Mouse (Mus musculus): ENCODE measurements around the gene Alkbh1.

Gene Alkbh1

GRCm38 (mm10) chr12:87449456-87449855, 5.6 kb upstream of the Alkbh1 start:
- H3K36me3 ChIP-seq (ENCODE audit: insufficient read depth, low read length), result peaks cover 92% of the 10 kb centered on the region
- H3K27me3 ChIP-seq (ENCODE audit: insufficient read depth, low read length), result no peaks in the 10 kb centered on the region
- H3K9me3 ChIP-seq (ENCODE audit: low read length), result no peaks in the 10 kb centered on the region
- no peak overlapping the region for H3K4me3 ChIP-seq (replicated peaks; ENCODE audit: low read length)
- H3K4me1 ChIP-seq (replicated peaks; ENCODE audit: low read depth, low read length), result peaks cover 26% of the 10 kb centered on the region
- TF ChIP-seq POU5F1 (IDR thresholded peaks at IDR 0.05; ENCODE audit: borderline replicate concordance, low read length) (no peak), CTCF (conservative IDR thresholded peaks at IDR 0.05; ENCODE audit: low read length) (no peak), NANOG (IDR thresholded peaks at IDR 0.05; ENCODE audit: borderline replicate concordance, low read length) (no peak)

GRCm38 (mm10) chr12:87444211-87444610, 394 bp upstream of the Alkbh1 start:
- Histone ChIP-seq H3K4me1 (replicated peaks; ENCODE audit: low read depth, low read length) (peaks cover 53% of the 10 kb centered on the region), H3K36me3 (ENCODE audit: insufficient read depth, low read length) (peaks cover 77% of the 10 kb centered on the region), H3K4me3 (replicated peaks; ENCODE audit: low read length) (peak overlapping the region; percentile 98), H3K27me3 (ENCODE audit: insufficient read depth, low read length) (no peaks in the 10 kb centered on the region), H3K9me3 (ENCODE audit: low read length) (no peaks in the 10 kb centered on the region)
- TF ChIP-seq POU5F1 (IDR thresholded peaks at IDR 0.05; ENCODE audit: borderline replicate concordance, low read length) (no peak), CTCF (conservative IDR thresholded peaks at IDR 0.05; ENCODE audit: low read length) (no peak), NANOG (IDR thresholded peaks at IDR 0.05; ENCODE audit: borderline replicate concordance, low read length) (no peak)

GRCm38 (mm10) chr12:87443115-87443699, 610 bp downstream of the Alkbh1 start:
- Histone ChIP-seq H3K4me3 (replicated peaks; ENCODE audit: low read length) (peak overlapping the region; percentile 98), H3K9me3 (ENCODE audit: low read length) (no peaks in the 10 kb centered on the region), H3K36me3 (ENCODE audit: insufficient read depth, low read length) (peaks cover 77% of the 10 kb centered on the region), H3K4me1 (replicated peaks; ENCODE audit: low read depth, low read length) (peaks cover 58% of the 10 kb centered on the region), H3K27me3 (ENCODE audit: insufficient read depth, low read length) (no peaks in the 10 kb centered on the region)
- no peak for TF ChIP-seq CTCF (conservative IDR thresholded peaks at IDR 0.05; ENCODE audit: low read length)

GRCm38 (mm10) chr12:87442177-87443114, 1.4 kb downstream of the Alkbh1 start:
- Histone ChIP-seq H3K36me3 (ENCODE audit: insufficient read depth, low read length) (peaks cover 77% of the 10 kb centered on the region), H3K27me3 (ENCODE audit: insufficient read depth, low read length) (no peaks in the 10 kb centered on the region), H3K9me3 (ENCODE audit: low read length) (no peaks in the 10 kb centered on the region), H3K4me1 (replicated peaks; ENCODE audit: low read depth, low read length) (peaks cover 64% of the 10 kb centered on the region), H3K4me3 (replicated peaks; ENCODE audit: low read length) (peak overlapping the region; percentile 98)
- TF ChIP-seq NANOG (IDR thresholded peaks at IDR 0.05; ENCODE audit: borderline replicate concordance, low read length) (no peak), POU5F1 (IDR thresholded peaks at IDR 0.05; ENCODE audit: borderline replicate concordance, low read length) (no peak), CTCF (conservative IDR thresholded peaks at IDR 0.05; ENCODE audit: low read length) (no peak)

- Histone ChIP-seq H3K9me3 (ENCODE audit: low read length) (no peaks in the 10 kb centered on the region), H3K27me3 (ENCODE audit: insufficient read depth, low read length) (no peaks in the 10 kb centered on the region), H3K36me3 (ENCODE audit: insufficient read depth, low read length) (peaks cover 97% of the 10 kb centered on the region), H3K4me1 (replicated peaks; ENCODE audit: low read depth, low read length) (peaks cover 57% of the 10 kb centered on the region), H3K4me3 (replicated peaks; ENCODE audit: low read length) (no peak overlapping the region)
- TF ChIP-seq CTCF (conservative IDR thresholded peaks at IDR 0.05; ENCODE audit: low read length), result no peak
- no peak for TF ChIP-seq NANOG (IDR thresholded peaks at IDR 0.05; ENCODE audit: borderline replicate concordance, low read length)
- no peak for TF ChIP-seq POU5F1 (IDR thresholded peaks at IDR 0.05; ENCODE audit: borderline replicate concordance, low read length)
Observed at GRCm38 (mm10) chr12:87428885-87429284, 14.9 kb downstream of the Alkbh1 start.

GRCm38 (mm10) chr12:87428295-87428694, 15.5 kb downstream of the Alkbh1 start:
- peaks cover 59% of the 10 kb centered on the region for H3K4me1 ChIP-seq (replicated peaks; ENCODE audit: low read depth, low read length)
- H3K27me3 ChIP-seq (ENCODE audit: insufficient read depth, low read length), result no peaks in the 10 kb centered on the region
- H3K9me3 ChIP-seq (ENCODE audit: low read length), result no peaks in the 10 kb centered on the region
- H3K36me3 ChIP-seq (ENCODE audit: insufficient read depth, low read length), result peaks cover 97% of the 10 kb centered on the region
- TF ChIP-seq CTCF (conservative IDR thresholded peaks at IDR 0.05; ENCODE audit: low read length) (no peak), NANOG (IDR thresholded peaks at IDR 0.05; ENCODE audit: borderline replicate concordance, low read length) (no peak), POU5F1 (IDR thresholded peaks at IDR 0.05; ENCODE audit: borderline replicate concordance, low read length) (no peak)
- H3K4me3 ChIP-seq (replicated peaks; ENCODE audit: low read length), result no peak overlapping the region

- Histone ChIP-seq H3K27me3 (ENCODE audit: insufficient read depth, low read length) (no peaks in the 10 kb centered on the region), H3K36me3 (ENCODE audit: insufficient read depth, low read length) (peaks cover 95% of the 10 kb centered on the region), H3K4me1 (replicated peaks; ENCODE audit: low read depth, low read length) (peaks cover 62% of the 10 kb centered on the region), H3K9me3 (ENCODE audit: low read length) (no peaks in the 10 kb centered on the region), H3K4me3 (replicated peaks; ENCODE audit: low read length) (no peak overlapping the region)
- TF ChIP-seq POU5F1 (IDR thresholded peaks at IDR 0.05; ENCODE audit: borderline replicate concordance, low read length), result no peak
- TF ChIP-seq NANOG (IDR thresholded peaks at IDR 0.05; ENCODE audit: borderline replicate concordance, low read length), result no peak
- no peak for TF ChIP-seq CTCF (conservative IDR thresholded peaks at IDR 0.05; ENCODE audit: low read length)
Observed at GRCm38 (mm10) chr12:87426354-87427031, 17.3 kb downstream of the Alkbh1 start.

- Histone ChIP-seq H3K4me1 (replicated peaks; ENCODE audit: low read depth, low read length) (peaks cover 59% of the 10 kb centered on the region), H3K36me3 (ENCODE audit: insufficient read depth, low read length) (peaks cover 76% of the 10 kb centered on the region), H3K27me3 (ENCODE audit: insufficient read depth, low read length) (no peaks in the 10 kb centered on the region), H3K4me3 (replicated peaks; ENCODE audit: low read length) (no peak overlapping the region), H3K9me3 (ENCODE audit: low read length) (no peaks in the 10 kb centered on the region)
- TF ChIP-seq NANOG (IDR thresholded peaks at IDR 0.05; ENCODE audit: borderline replicate concordance, low read length) (no peak), POU5F1 (IDR thresholded peaks at IDR 0.05; ENCODE audit: borderline replicate concordance, low read length) (no peak), CTCF (conservative IDR thresholded peaks at IDR 0.05; ENCODE audit: low read length) (no peak)
Observed at GRCm38 (mm10) chr12:87424516-87424915, 19.3 kb downstream of the Alkbh1 start.
